ENCODE assay signal across 8 mouse cellular contexts in the genomic region with DNA sequence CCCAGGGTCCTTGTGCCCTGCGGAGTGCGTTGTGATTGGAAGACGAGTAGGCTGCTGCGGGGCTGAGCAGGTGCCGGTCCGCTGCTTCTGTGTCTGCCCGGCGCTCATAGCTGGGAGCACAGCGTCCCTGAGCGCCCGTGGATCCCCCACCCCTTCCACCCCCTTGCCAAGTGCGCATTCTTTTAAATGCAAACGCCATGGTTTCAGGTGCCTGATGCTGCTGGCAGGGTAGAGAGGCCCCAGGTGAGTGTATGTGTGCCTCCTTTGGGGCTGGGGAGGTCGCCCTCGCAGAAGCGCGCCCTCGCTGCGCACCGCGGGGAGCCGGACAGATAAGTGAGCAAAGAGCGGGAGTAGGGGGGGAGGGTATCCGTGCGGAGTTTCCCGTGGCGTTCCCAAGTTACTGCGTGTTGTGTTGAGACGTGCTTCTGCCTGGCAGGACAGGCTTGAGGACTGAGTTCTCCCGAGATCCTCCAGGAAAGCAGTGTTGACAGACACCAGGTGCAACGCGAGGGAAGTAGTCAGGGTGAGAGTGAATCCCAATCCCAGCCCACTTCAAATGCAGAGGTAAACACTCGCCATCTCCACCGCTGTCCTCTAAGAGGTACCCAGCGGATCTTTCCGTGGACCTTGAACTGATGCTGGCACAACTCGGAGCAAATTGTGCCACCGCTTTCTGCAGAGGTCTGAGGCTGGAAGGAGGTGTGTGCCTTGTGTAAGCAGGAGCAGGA. TPM values are rescaled to one million over a fixed set of nuclear protein-coding genes. Genes with fewer than 3 reads are reported as not detected.
A peak's percentile ranks its signal among the peaks of the same experiment; 100 is the strongest.
DNase-seq lines count a peak whose midpoint lies in the region; ATAC-seq and TF ChIP-seq lines count a peak whose summit lies in the region.

No protein-coding gene starts in this region.

- H3K4me3 ChIP-seq in gastrocnemius, adult 2 months, result peak overlapping the region; percentile 53
- H3K4me3 ChIP-seq in forebrain, embryonic 14.5 days (ENCODE audit: low read depth, low read length), result peak overlapping the region; percentile 64
- peak overlapping the region; percentile 67 for H3K4me3 ChIP-seq in midbrain, embryonic 16.5 days (ENCODE audit: low read depth, low read length)

- no peaks in the 10 kb centered on the region for H3K36me3 ChIP-seq in forebrain, embryonic 14.5 days (ENCODE audit: control insufficient read depth, insufficient read depth, low read length)
- no peaks in the 10 kb centered on the region for H3K36me3 ChIP-seq in midbrain, embryonic 16.5 days (ENCODE audit: control insufficient read depth, insufficient read depth, low read length)

- peak overlapping the region; percentile 72 for H3K9ac ChIP-seq in forebrain, embryonic 14.5 days (ENCODE audit: low read length)
- H3K9ac ChIP-seq in midbrain, embryonic 16.5 days (ENCODE audit: low read depth, low read length), result peak overlapping the region; percentile 69

- intact Hi-C loops in gastrocnemius, adult 2 months (cut with DNase I), result no loop called here
- intact Hi-C loops in gastrocnemius, postnatal 36 days (cut with DNase I), result no loop called here

- no peak for DNase-seq in gastrocnemius, adult 2 months
- no peak for DNase-seq in gastrocnemius, postnatal 36 days
- peak; percentile 76 for DNase-seq in cerebellum, adult 11 months
- peak; percentile 55 for DNase-seq in forebrain, embryonic 14.5 days (ENCODE audit: low spot score)
- peak; percentile 17 to 36 for DNase-seq in layer of hippocampus, postnatal 25 days (ENCODE audit: extremely low spot score in 1 of 2, low spot score in 1 of 2)
- DNase-seq in adrenal gland, postnatal 14 days, result no peak
- DNase-seq in thymus, postnatal 14 days, result no peak

- H3K27ac ChIP-seq in gastrocnemius, adult 2 months, result no peak overlapping the region
- peak overlapping the region; percentile 46; the same call in 1 of the 2 replicates for H3K27ac ChIP-seq in forebrain, embryonic 14.5 days (ENCODE audit: low read depth, low read length)
- peak overlapping the region; percentile 82 for H3K27ac ChIP-seq in midbrain, embryonic 16.5 days (ENCODE audit: low read length)

- no peaks in the 10 kb centered on the region for H3K27me3 ChIP-seq in forebrain, embryonic 14.5 days (replicated peaks; ENCODE audit: control insufficient read depth, insufficient read depth, low read length)
- no peaks in the 10 kb centered on the region for H3K27me3 ChIP-seq in midbrain, embryonic 16.5 days (ENCODE audit: control insufficient read depth, insufficient read depth, low read depth, low read length)

- 1% methylated on average over 38 of the region's 38 CpGs for WGBS in forebrain, embryonic 14.5 days
- under 1% methylated on average over 38 of the region's 38 CpGs for WGBS in midbrain, embryonic 16.5 days

- ATAC-seq in forebrain, embryonic 14.5 days, result peak; percentile 86
- ATAC-seq in midbrain, embryonic 16.5 days, result peak; percentile 93

- TF ChIP-seq CTCF in gastrocnemius, adult 2 months (IDR thresholded peaks at IDR 0.05), result no peak

- H3K4me1 ChIP-seq in forebrain, embryonic 14.5 days (ENCODE audit: control insufficient read depth, insufficient read depth, low read length), result peaks cover 6% of the 10 kb centered on the region; the same call in 1 of the 2 replicates
- peaks cover 7% of the 10 kb centered on the region for H3K4me1 ChIP-seq in midbrain, embryonic 16.5 days (ENCODE audit: control insufficient read depth, insufficient read depth, low read length)

- H3K4me2 ChIP-seq in forebrain, embryonic 14.5 days (ENCODE audit: low read length), result peak overlapping the region; percentile 88
- H3K4me2 ChIP-seq in midbrain, embryonic 16.5 days (ENCODE audit: low read length), result peak overlapping the region; percentile 70

- no peaks in the 10 kb centered on the region for H3K9me3 ChIP-seq in forebrain, embryonic 14.5 days (replicated peaks; ENCODE audit: control insufficient read depth, low read length)
- H3K9me3 ChIP-seq in midbrain, embryonic 16.5 days (replicated peaks; ENCODE audit: control insufficient read depth, low read length, poor library complexity, severe bottlenecking), result no peaks in the 10 kb centered on the region

RNA-seq across cellular contexts. Expression of gene Cdh7, which starts 0.7 kb away (rescaled TPM):
- total RNA-seq in gastrocnemius, adult 2 months (2021), result not detected
- not detected for total RNA-seq in gastrocnemius, postnatal 36 days (2021)
- 7.7 and 12.4 TPM in 2 replicates for polyA plus RNA-seq in forebrain, embryonic 14.5 days (2014; fragmentation: Nextera tagmentation; extraction: Ambion mirVana)
- total RNA-seq in layer of hippocampus, postnatal 25 days (2021), result 1 to 10 TPM; 4.7 to 5.9 TPM
- polyA plus RNA-seq in midbrain, embryonic 16.5 days (2015; fragmentation: Nextera tagmentation; extraction: Ambion mirVana), result 17.9 and 24.3 TPM in 2 replicates
- not detected in 2 replicates for total RNA-seq in adrenal gland, postnatal 14 days (2021)

Comparison
In these comparisons a context has a peak if more than half of its experiments do, and no peak if none do; other contexts are left out.
1. DNase-seq: peak in cerebellum, adult 11 months (single experiment), forebrain, embryonic 14.5 days (single experiment) and layer of hippocampus, postnatal 25 days (2 of 2); none in gastrocnemius, adult 2 months (single experiment), gastrocnemius, postnatal 36 days (0 of 2), adrenal gland, postnatal 14 days (single experiment) and thymus, postnatal 14 days (single experiment).
2. Peak in every context shown above with its lines, with median percentiles within 50 percentile points of each other: H3K4me3 ChIP-seq.